Mouse (Mus musculus): ENCODE measurements around the gene C2cd4c. TPM values are rescaled to one million over a fixed set of nuclear protein-coding genes. Genes with fewer than 3 reads are reported as not detected.

The C2cd4c gene
- polyA plus RNA-seq (2014; fragmentation: Illumina TruSeq; extraction: RNeasy Lipid Tissue Mini Kit (QIAGEN cat#74804); ENCODE audit: low read depth, low replicate concordance), result 0.07 TPM

DNA sequence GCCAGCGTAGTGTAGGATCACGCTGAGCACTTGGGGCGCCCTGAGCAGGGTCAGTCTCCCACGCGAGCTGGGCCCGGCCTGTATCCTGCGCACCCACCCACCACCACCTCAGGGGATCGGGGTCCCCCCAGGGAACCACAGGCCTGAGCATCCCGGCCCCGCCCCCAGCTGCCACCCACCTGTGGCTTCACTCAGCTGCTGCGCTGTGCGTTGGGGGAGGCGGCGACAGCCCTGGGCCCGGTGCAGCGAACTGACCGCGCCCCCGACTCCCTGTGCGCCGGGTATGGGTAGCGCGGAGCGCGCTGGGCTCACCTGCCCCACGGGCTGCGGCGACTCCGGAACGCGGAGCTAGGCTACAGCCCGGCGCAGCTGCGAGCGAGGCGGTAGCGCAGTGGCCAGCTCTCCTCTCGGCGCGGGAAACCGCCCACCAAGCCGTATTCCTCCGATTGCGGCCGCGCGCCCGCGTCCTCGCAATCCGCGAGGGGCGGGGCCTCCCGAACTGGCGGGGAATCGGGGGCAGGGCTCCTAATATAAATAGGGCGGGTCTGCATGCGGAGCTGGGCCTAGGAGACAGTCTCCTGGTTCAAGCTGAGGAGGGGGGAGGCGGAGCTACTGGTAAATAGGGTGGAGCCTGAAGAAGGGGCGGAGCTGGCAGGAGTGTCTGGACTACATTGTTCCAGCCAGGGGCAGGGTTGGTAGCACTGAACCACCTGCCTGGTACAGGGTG is at the start of gene C2cd4c:
TSS of gene C2cd4c (minus strand) at position 448 of the 727 bp plus-strand sequence.

DNA sequence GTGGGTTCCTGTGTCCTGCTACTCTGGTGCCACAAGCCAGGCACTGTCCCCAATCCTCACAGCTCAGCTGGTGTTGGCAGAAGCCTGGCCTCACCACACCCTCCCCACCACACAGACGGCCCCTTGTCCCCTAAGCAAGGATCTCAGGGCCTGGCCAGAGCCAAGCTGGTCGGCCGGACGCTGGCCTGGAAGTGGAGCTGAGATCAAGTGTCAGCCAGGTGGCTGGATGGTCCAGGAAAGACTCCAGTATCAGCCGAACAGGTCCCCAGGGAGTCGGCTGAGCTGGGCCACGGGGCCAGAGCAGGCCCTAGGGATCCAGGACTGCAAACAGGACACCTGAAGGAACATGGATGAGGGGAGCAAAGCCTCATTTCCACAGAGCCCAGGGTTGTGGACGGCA is 31.9 kb upstream of the C2cd4c start, which contains the start of gene Odf3l2:
TSS of gene Odf3l2 (minus strand) at position 28 of the 400 bp plus-strand sequence.

DNA sequence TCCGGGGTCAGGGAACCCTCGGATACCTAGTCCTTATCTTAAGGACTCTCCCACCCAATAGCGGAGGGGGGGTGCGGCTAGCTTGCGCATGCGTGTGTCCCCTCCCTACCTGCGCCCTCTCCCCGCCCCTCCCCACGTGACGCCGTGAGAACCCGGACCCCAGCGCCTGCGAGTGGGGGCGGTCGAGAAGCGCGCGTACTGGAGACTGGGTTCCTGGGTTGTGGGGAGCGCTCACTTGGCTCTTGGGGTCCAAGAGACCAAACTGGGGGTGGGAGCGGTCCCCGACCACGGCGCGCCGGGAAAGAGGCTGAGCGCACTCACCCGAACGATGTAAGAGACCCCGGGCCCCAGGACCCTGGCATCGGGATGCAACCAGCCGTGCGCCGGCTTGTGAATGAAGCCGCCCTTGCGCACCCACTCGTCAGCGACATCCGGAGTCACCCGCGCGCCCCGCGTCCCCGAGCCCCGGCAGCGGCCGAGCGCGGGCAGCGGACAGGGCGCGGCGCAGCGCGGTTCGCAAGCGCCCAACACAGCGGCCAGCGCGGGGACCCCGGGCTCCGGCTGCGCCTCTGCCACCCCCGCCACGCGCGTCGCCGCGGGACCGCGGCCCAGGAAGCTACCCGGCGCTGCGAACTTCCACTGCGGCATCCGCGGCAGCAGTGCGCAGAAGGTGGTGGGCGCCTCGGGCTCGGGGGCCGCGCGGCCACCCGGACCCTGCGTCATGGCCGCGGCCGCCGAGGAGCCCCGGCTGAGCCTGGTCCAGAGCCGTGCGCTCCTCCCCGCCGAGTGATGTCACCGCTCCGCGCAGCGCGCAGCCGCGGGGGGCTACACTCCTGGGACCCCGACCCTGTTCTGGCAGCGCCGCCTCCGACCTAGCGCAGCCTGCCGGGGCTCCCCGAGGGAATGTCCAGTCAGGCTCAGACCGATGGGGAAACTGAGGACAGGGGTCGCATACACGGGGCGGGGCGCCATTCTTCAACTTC is 23.6 kb upstream of the C2cd4c start, which contains the start of gene Shc2:
TSS of gene Shc2 (minus strand) at position 791 of the 983 bp plus-strand sequence.

DNA sequence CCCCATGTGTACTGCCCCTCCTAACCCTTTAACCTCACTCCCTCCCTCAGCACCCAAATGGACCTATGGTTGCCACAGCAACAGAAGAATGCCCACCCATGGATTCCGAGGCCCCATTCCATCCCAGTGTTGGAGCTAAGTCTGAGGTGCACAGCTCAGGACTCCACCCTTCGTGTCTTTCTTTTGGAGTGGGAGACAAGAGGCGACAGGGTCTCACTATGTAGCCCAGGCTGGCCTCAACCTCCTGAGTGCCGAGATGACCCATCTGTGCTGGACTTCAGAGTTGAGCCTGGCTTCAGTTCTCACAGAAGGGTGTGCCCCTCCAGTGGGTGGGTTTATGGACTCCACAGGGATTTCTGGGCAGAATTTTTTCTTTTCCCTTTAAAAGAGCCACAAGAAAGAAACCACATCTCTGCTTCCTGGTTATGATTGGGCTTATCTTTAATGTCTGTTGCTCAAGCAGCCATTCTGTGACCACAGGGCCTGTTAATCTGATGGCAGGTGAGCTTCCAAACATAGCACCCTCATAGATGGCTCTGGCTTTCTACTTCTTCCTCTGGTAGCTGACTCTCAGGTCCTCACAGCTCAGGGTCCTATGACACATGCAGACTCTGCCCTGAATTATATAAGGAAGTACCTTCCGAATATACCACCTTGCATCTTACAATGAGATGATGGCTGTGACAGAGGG is 26.6 kb downstream of the C2cd4c start, which contains the start of gene Theg:
TSS of gene Theg (minus strand) at position 271 of the 691 bp plus-strand sequence.

Other genes starting within 250 kb of the C2cd4c start
- not detected for gene Vmn2r83, start 145.3 kb downstream of the C2cd4c start, polyA plus RNA-seq (2014; fragmentation: Illumina TruSeq; extraction: RNeasy Lipid Tissue Mini Kit (QIAGEN cat#74804); ENCODE audit: low read depth, low replicate concordance)
- gene Plpp2, start 80.2 kb downstream of the C2cd4c start, polyA plus RNA-seq (2014; fragmentation: Illumina TruSeq; extraction: RNeasy Lipid Tissue Mini Kit (QIAGEN cat#74804); ENCODE audit: low read depth, low replicate concordance), result not detected
- 0.15 TPM for gene Mier2, start 58.8 kb downstream of the C2cd4c start, polyA plus RNA-seq (2014; fragmentation: Illumina TruSeq; extraction: RNeasy Lipid Tissue Mini Kit (QIAGEN cat#74804); ENCODE audit: low read depth, low replicate concordance)
- 19.5 TPM for gene Theg, start 26.7 kb downstream of the C2cd4c start, polyA plus RNA-seq (2014; fragmentation: Illumina TruSeq; extraction: RNeasy Lipid Tissue Mini Kit (QIAGEN cat#74804); ENCODE audit: low read depth, low replicate concordance)
- gene Shc2, start 23.9 kb upstream of the C2cd4c start, polyA plus RNA-seq (2014; fragmentation: Illumina TruSeq; extraction: RNeasy Lipid Tissue Mini Kit (QIAGEN cat#74804); ENCODE audit: low read depth, low replicate concordance), result 1.9 TPM
- gene Odf3l2, start 31.7 kb upstream of the C2cd4c start, polyA plus RNA-seq (2014; fragmentation: Illumina TruSeq; extraction: RNeasy Lipid Tissue Mini Kit (QIAGEN cat#74804); ENCODE audit: low read depth, low replicate concordance), result not detected
- gene Madcam1, start 50.5 kb upstream of the C2cd4c start, polyA plus RNA-seq (2014; fragmentation: Illumina TruSeq; extraction: RNeasy Lipid Tissue Mini Kit (QIAGEN cat#74804); ENCODE audit: low read depth, low replicate concordance), result not detected
- not detected for gene Tpgs1, start 55.3 kb upstream of the C2cd4c start, polyA plus RNA-seq (2014; fragmentation: Illumina TruSeq; extraction: RNeasy Lipid Tissue Mini Kit (QIAGEN cat#74804); ENCODE audit: low read depth, low replicate concordance)
- 11.0 TPM for gene Cdc34, start 68.2 kb upstream of the C2cd4c start, polyA plus RNA-seq (2014; fragmentation: Illumina TruSeq; extraction: RNeasy Lipid Tissue Mini Kit (QIAGEN cat#74804); ENCODE audit: low read depth, low replicate concordance)
- gene Gzmm, start 75.0 kb upstream of the C2cd4c start, polyA plus RNA-seq (2014; fragmentation: Illumina TruSeq; extraction: RNeasy Lipid Tissue Mini Kit (QIAGEN cat#74804); ENCODE audit: low read depth, low replicate concordance), result not detected
- gene Bsg, start 90.5 kb upstream of the C2cd4c start, polyA plus RNA-seq (2014; fragmentation: Illumina TruSeq; extraction: RNeasy Lipid Tissue Mini Kit (QIAGEN cat#74804); ENCODE audit: low read depth, low replicate concordance), result 293 TPM
- gene Hcn2, start 102.6 kb upstream of the C2cd4c start, polyA plus RNA-seq (2014; fragmentation: Illumina TruSeq; extraction: RNeasy Lipid Tissue Mini Kit (QIAGEN cat#74804); ENCODE audit: low read depth, low replicate concordance), result not detected
- gene Polrmt, start 132.6 kb upstream of the C2cd4c start, polyA plus RNA-seq (2014; fragmentation: Illumina TruSeq; extraction: RNeasy Lipid Tissue Mini Kit (QIAGEN cat#74804); ENCODE audit: low read depth, low replicate concordance), result 0.70 TPM
- gene Fgf22, start 141.1 kb upstream of the C2cd4c start, polyA plus RNA-seq (2014; fragmentation: Illumina TruSeq; extraction: RNeasy Lipid Tissue Mini Kit (QIAGEN cat#74804); ENCODE audit: low read depth, low replicate concordance), result not detected
- gene Rnf126, start 152.9 kb upstream of the C2cd4c start, polyA plus RNA-seq (2014; fragmentation: Illumina TruSeq; extraction: RNeasy Lipid Tissue Mini Kit (QIAGEN cat#74804); ENCODE audit: low read depth, low replicate concordance), result 6.6 TPM
- 3.6 TPM for gene Fstl3, start 163.2 kb upstream of the C2cd4c start, polyA plus RNA-seq (2014; fragmentation: Illumina TruSeq; extraction: RNeasy Lipid Tissue Mini Kit (QIAGEN cat#74804); ENCODE audit: low read depth, low replicate concordance)
- gene Prss57, start 176.9 kb upstream of the C2cd4c start, polyA plus RNA-seq (2014; fragmentation: Illumina TruSeq; extraction: RNeasy Lipid Tissue Mini Kit (QIAGEN cat#74804); ENCODE audit: low read depth, low replicate concordance), result not detected
- 0.38 TPM for gene Palm, start 179.5 kb upstream of the C2cd4c start, polyA plus RNA-seq (2014; fragmentation: Illumina TruSeq; extraction: RNeasy Lipid Tissue Mini Kit (QIAGEN cat#74804); ENCODE audit: low read depth, low replicate concordance)
- not detected for gene Misp, start 207.0 kb upstream of the C2cd4c start, polyA plus RNA-seq (2014; fragmentation: Illumina TruSeq; extraction: RNeasy Lipid Tissue Mini Kit (QIAGEN cat#74804); ENCODE audit: low read depth, low replicate concordance)
- gene Ptbp1, start 240.4 kb upstream of the C2cd4c start, polyA plus RNA-seq (2014; fragmentation: Illumina TruSeq; extraction: RNeasy Lipid Tissue Mini Kit (QIAGEN cat#74804); ENCODE audit: low read depth, low replicate concordance), result 40.2 TPM